Mouse (Mus musculus): ENCODE results near the gene Kcnmb2. TPM values are rescaled to one million over a fixed set of nuclear protein-coding genes. Genes with fewer than 3 reads are reported as not detected.

The Kcnmb2 gene
- polyA plus RNA-seq, 1 experiment from 2014 or later: 12.3 TPM

GRCm38 (mm10) chr3:32149851-32150570 lies 247.7 kb downstream of the Kcnmb2 start:
- H3K4me1 ChIP-seq (replicated peaks): 0 out of 2 replicates have a peak, but pooled peaks cover 5% of the 10 kb centered on the region
- peak; percentile 48; the same call in 1 of the 2 replicates for ATAC-seq (ENCODE audit: low FRiP score, low read depth)
- H3K9me3 ChIP-seq: no peaks in the 10 kb centered on the region
- H3K4me3 ChIP-seq: no peak overlapping the region
- H3K4me2 ChIP-seq: no peak overlapping the region
- 49% methylated on average over 14 of the region's 14 CpGs for WGBS
- 0 out of 2 replicates have a peak overlapping the region, but pooled peaks have one; percentile 17 for H3K27ac ChIP-seq (replicated peaks)
- H3K27me3 ChIP-seq: no peaks in the 10 kb centered on the region
- no peaks in the 10 kb centered on the region for H3K36me3 ChIP-seq
- H3K9ac ChIP-seq: no peak overlapping the region

- no peaks in the 10 kb centered on the region for H3K36me3 ChIP-seq
- H3K4me1 ChIP-seq (replicated peaks): no peaks in the 10 kb centered on the region
- H3K27ac ChIP-seq (replicated peaks): no peak overlapping the region
- no peak overlapping the region for H3K9ac ChIP-seq
- no peaks in the 10 kb centered on the region for H3K27me3 ChIP-seq
- no peaks in the 10 kb centered on the region for H3K9me3 ChIP-seq
- WGBS: 78% methylated on average over 6 of the region's 6 CpGs
- ATAC-seq (ENCODE audit: low FRiP score, low read depth): no peak
- no peak overlapping the region for H3K4me3 ChIP-seq
- H3K4me2 ChIP-seq: no peak overlapping the region
Observed at GRCm38 (mm10) chr3:32180519-32180918, 278.2 kb downstream of the Kcnmb2 start.

GRCm38 (mm10) chr3:32185855-32186522 lies 283.7 kb downstream of the Kcnmb2 start:
- no peak overlapping the region for H3K4me2 ChIP-seq

GRCm38 (mm10) chr3:32188521-32188920 lies 286.2 kb downstream of the Kcnmb2 start:
- peaks cover 7% of the 10 kb centered on the region; the same call in 1 of the 2 replicates for H3K4me1 ChIP-seq (replicated peaks)
- no peak overlapping the region for H3K4me3 ChIP-seq
- no peak overlapping the region for H3K27ac ChIP-seq (replicated peaks)
- WGBS: 27% methylated on average over 5 of the region's 5 CpGs
- H3K9me3 ChIP-seq: no peaks in the 10 kb centered on the region
- no peak overlapping the region for H3K4me2 ChIP-seq
- peak; percentile 36; the same call in 1 of the 2 replicates for ATAC-seq (ENCODE audit: low FRiP score, low read depth)
- no peaks in the 10 kb centered on the region for H3K27me3 ChIP-seq
- H3K36me3 ChIP-seq: no peaks in the 10 kb centered on the region
- H3K9ac ChIP-seq: no peak overlapping the region

More at GRCm38 (mm10) chr3:32185855-32186522, 283.7 kb downstream of the Kcnmb2 start:
- Histone ChIP-seq H3K36me3 (no peaks in the 10 kb centered on the region), H3K4me1 (replicated peaks) (peaks cover 7% of the 10 kb centered on the region; the same call in 1 of the 2 replicates), H3K27ac (replicated peaks) (no peak overlapping the region), H3K27me3 (no peaks in the 10 kb centered on the region), H3K4me3 (no peak overlapping the region), H3K9ac (no peak overlapping the region), H3K9me3 (no peaks in the 10 kb centered on the region)
- 69% methylated on average over 2 of the region's 2 CpGs for WGBS
- no peak for ATAC-seq (ENCODE audit: low FRiP score, low read depth)

GRCm38 (mm10) chr3:32188955-32189354 lies 286.6 kb downstream of the Kcnmb2 start:
- no peak overlapping the region for H3K4me2 ChIP-seq
- no peaks in the 10 kb centered on the region for H3K27me3 ChIP-seq
- WGBS: 96% methylated on average over 2 of the region's 2 CpGs
- peaks cover 7% of the 10 kb centered on the region; the same call in 1 of the 2 replicates for H3K4me1 ChIP-seq (replicated peaks)
- no peaks in the 10 kb centered on the region for H3K9me3 ChIP-seq
- no peaks in the 10 kb centered on the region for H3K36me3 ChIP-seq
- no peak overlapping the region for H3K27ac ChIP-seq (replicated peaks)
- no peak overlapping the region for H3K4me3 ChIP-seq
- H3K9ac ChIP-seq: no peak overlapping the region
- ATAC-seq (ENCODE audit: low FRiP score, low read depth): no peak

GRCm38 (mm10) chr3:32189956-32190355 lies 287.6 kb downstream of the Kcnmb2 start:
- Histone ChIP-seq H3K27me3 (no peaks in the 10 kb centered on the region), H3K4me1 (replicated peaks) (peaks cover 7% of the 10 kb centered on the region; the same call in 1 of the 2 replicates), H3K36me3 (no peaks in the 10 kb centered on the region), H3K9ac (no peak overlapping the region), H3K4me3 (no peak overlapping the region), H3K9me3 (no peaks in the 10 kb centered on the region), H3K27ac (replicated peaks) (peak overlapping the region; percentile 39; the same call in 1 of the 2 replicates), H3K4me2 (no peak overlapping the region)
- peak; percentile 80 for ATAC-seq (ENCODE audit: low FRiP score, low read depth)
- 31% methylated on average over 5 of the region's 5 CpGs for WGBS

GRCm38 (mm10) chr3:32194014-32194413 lies 291.7 kb downstream of the Kcnmb2 start:
- no peak for ATAC-seq (ENCODE audit: low FRiP score, low read depth)
- H3K4me3 ChIP-seq: no peak overlapping the region
- WGBS: 84% methylated on average over 5 of the region's 5 CpGs
- H3K9me3 ChIP-seq: no peaks in the 10 kb centered on the region
- H3K27me3 ChIP-seq: no peaks in the 10 kb centered on the region
- no peak overlapping the region for H3K27ac ChIP-seq (replicated peaks)
- no peak overlapping the region for H3K4me2 ChIP-seq
- no peaks in the 10 kb centered on the region for H3K36me3 ChIP-seq
- H3K9ac ChIP-seq: no peak overlapping the region
- H3K4me1 ChIP-seq (replicated peaks): peaks cover 7% of the 10 kb centered on the region; the same call in 1 of the 2 replicates

- H3K4me3 ChIP-seq: no peak overlapping the region
- H3K9me3 ChIP-seq: no peaks in the 10 kb centered on the region
- H3K27ac ChIP-seq (replicated peaks): no peak overlapping the region
- no peaks in the 10 kb centered on the region for H3K27me3 ChIP-seq
- no peak overlapping the region for H3K9ac ChIP-seq
- H3K36me3 ChIP-seq: no peaks in the 10 kb centered on the region
- no peaks in the 10 kb centered on the region for H3K4me1 ChIP-seq (replicated peaks)
- 69% methylated on average over 2 of the region's 2 CpGs for WGBS
- ATAC-seq (ENCODE audit: low FRiP score, low read depth): no peak
- H3K4me2 ChIP-seq: no peak overlapping the region
Observed at GRCm38 (mm10) chr3:32226755-32227154, 324.4 kb downstream of the Kcnmb2 start.

GRCm38 (mm10) chr3:32236766-32237165 lies 334.5 kb downstream of the Kcnmb2 start:
- H3K4me3 ChIP-seq: no peak overlapping the region
- no peaks in the 10 kb centered on the region for H3K9me3 ChIP-seq
- no peak overlapping the region for H3K27ac ChIP-seq (replicated peaks)
- H3K4me1 ChIP-seq (replicated peaks): no peaks in the 10 kb centered on the region
- H3K4me2 ChIP-seq: no peak overlapping the region
- H3K27me3 ChIP-seq: no peaks in the 10 kb centered on the region
- H3K9ac ChIP-seq: no peak overlapping the region
- no peak for ATAC-seq (ENCODE audit: low FRiP score, low read depth)
- H3K36me3 ChIP-seq: no peaks in the 10 kb centered on the region
- WGBS: 77% methylated on average over 5 of the region's 5 CpGs

All from hindbrain, embryonic 15.5 days (tissue).